Comparison of ENCODE assay signal across 25 mouse cellular contexts in the genomic region with DNA sequence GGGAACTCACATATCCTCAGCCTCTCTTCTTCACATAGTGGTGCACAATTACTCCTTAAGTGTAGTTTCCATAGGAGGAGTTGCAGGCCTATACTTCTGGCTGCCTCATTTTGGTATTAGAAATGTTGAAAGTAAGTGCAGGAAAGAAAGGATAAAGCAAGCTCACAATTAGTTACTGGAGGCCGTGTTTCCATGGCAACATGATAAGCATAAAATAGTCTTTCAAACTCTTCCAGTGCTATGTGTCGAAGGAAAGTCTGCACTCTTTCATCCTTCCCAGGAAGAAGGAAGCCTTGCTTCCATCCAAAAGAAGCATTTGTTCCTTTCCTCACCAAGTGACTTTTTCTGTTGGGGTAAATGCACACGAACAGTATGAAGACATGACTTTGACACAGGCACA.
DNase-seq lines count a peak whose midpoint lies in the region; ATAC-seq and TF ChIP-seq lines count a peak whose summit lies in the region.
"Had no signal": no experiment of that assay in that cellular context is flagged by ENCODE, and none has a peak within 500 bp of the region (broad histone marks: within the 10 kb centered on the region; RNA-seq: fewer than 3 reads in every experiment).

No protein-coding gene starts in this region.

- H3K9ac ChIP-seq in forebrain, embryonic 13.5 days = no peak overlapping the region
- no peak overlapping the region for H3K9ac ChIP-seq in forebrain, embryonic 15.5 days (replicated peaks)
- H3K9ac ChIP-seq in hindbrain, postnatal 0 days (replicated peaks; ENCODE audit: low read length) = no peak overlapping the region
- no peak overlapping the region for H3K9ac ChIP-seq in hindbrain, embryonic 13.5 days
- H3K9ac ChIP-seq in midbrain, embryonic 16.5 days (ENCODE audit: low read depth, low read length) = no peak overlapping the region
- H3K9ac ChIP-seq: embryonic facial prominence, embryonic 13.5 days; heart, embryonic 15.5 days; liver, embryonic 15.5 days; lung, embryonic 15.5 days; neural tube, embryonic 12.5 days had no signal

- TF ChIP-seq CTCF in hindbrain, postnatal 0 days (IDR thresholded peaks at IDR 0.05; ENCODE audit: low read depth) = no peak

- WGBS in forebrain, embryonic 13.5 days = 29% methylated on average over 3 of the region's 3 CpGs
- WGBS in forebrain, embryonic 15.5 days = 35% methylated on average over 3 of the region's 3 CpGs
- 40% methylated on average over 3 of the region's 3 CpGs for WGBS in hindbrain, postnatal 0 days
- 40% methylated on average over 3 of the region's 3 CpGs for WGBS in hindbrain, embryonic 13.5 days
- 21% methylated on average over 3 of the region's 3 CpGs for WGBS in midbrain, embryonic 16.5 days

- peak; percentile 32 for DNase-seq in hindbrain, postnatal 0 days (ENCODE audit: low spot score)
- DNase-seq in brain, adult 2 months (ENCODE audit: low read depth, low spot score) = peak; percentile 36
- no peak for DNase-seq in ovary, postnatal 14 days (ENCODE audit: low spot score)
- DNase-seq: adrenal gland, postnatal 36 days; cerebellum, adult 8-10 months; cerebellum, postnatal 36 days; heart, postnatal 36 days; kidney, adult 18-20 months; kidney, postnatal 10 days; liver; lung, postnatal 36 days; retina, postnatal 1 day; right cerebral cortex, postnatal 25 days; spleen, adult 18-20 months had no signal

- no peaks in the 10 kb centered on the region for H3K36me3 ChIP-seq in forebrain, embryonic 13.5 days (ENCODE audit: poor library complexity, severe bottlenecking)
- no peaks in the 10 kb centered on the region for H3K36me3 ChIP-seq in forebrain, embryonic 15.5 days
- no peaks in the 10 kb centered on the region for H3K36me3 ChIP-seq in hindbrain, postnatal 0 days (ENCODE audit: insufficient read depth, low read length)
- no peaks in the 10 kb centered on the region for H3K36me3 ChIP-seq in hindbrain, embryonic 13.5 days
- H3K36me3 ChIP-seq in midbrain, embryonic 16.5 days (ENCODE audit: control insufficient read depth, insufficient read depth, low read length) = no peaks in the 10 kb centered on the region
- H3K36me3 ChIP-seq: embryonic facial prominence, embryonic 13.5 days; heart, embryonic 15.5 days; limb, embryonic 10.5 days; liver, embryonic 15.5 days; lung, embryonic 15.5 days; neural tube, embryonic 12.5 days had no signal

- H3K4me2 ChIP-seq in forebrain, embryonic 13.5 days = no peak overlapping the region
- no peak overlapping the region for H3K4me2 ChIP-seq in forebrain, embryonic 15.5 days (replicated peaks)
- H3K4me2 ChIP-seq in hindbrain, postnatal 0 days (ENCODE audit: low read depth, low read length) = no peak overlapping the region
- no peak overlapping the region for H3K4me2 ChIP-seq in hindbrain, embryonic 13.5 days
- H3K4me2 ChIP-seq in midbrain, embryonic 16.5 days (ENCODE audit: low read length) = no peak overlapping the region
- H3K4me2 ChIP-seq: embryonic facial prominence, embryonic 13.5 days; heart, embryonic 15.5 days; liver, embryonic 15.5 days; lung, embryonic 15.5 days; neural tube, embryonic 12.5 days had no signal

- 0 out of 2 replicates have a peak, but pooled peaks cover 5% of the 10 kb centered on the region for H3K4me1 ChIP-seq in forebrain, embryonic 13.5 days
- peaks cover 4% of the 10 kb centered on the region; the same call in 1 of the 2 replicates for H3K4me1 ChIP-seq in forebrain, embryonic 15.5 days
- H3K4me1 ChIP-seq in hindbrain, postnatal 0 days (ENCODE audit: insufficient read depth, low read length) = no peaks in the 10 kb centered on the region
- 0 out of 2 replicates have a peak, but pooled peaks cover 6% of the 10 kb centered on the region for H3K4me1 ChIP-seq in hindbrain, embryonic 13.5 days (replicated peaks)
- H3K4me1 ChIP-seq in midbrain, embryonic 16.5 days (ENCODE audit: control insufficient read depth, insufficient read depth, low read length) = peaks cover 9% of the 10 kb centered on the region
- H3K4me1 ChIP-seq: embryonic facial prominence, embryonic 13.5 days; heart, embryonic 15.5 days; limb, embryonic 10.5 days; liver, embryonic 15.5 days; lung, embryonic 15.5 days; megakaryocyte, embryonic 14.5 days; neural tube, embryonic 12.5 days had no signal

- no peaks in the 10 kb centered on the region for H3K27me3 ChIP-seq in forebrain, embryonic 13.5 days
- no peaks in the 10 kb centered on the region for H3K27me3 ChIP-seq in forebrain, embryonic 15.5 days
- no peaks in the 10 kb centered on the region for H3K27me3 ChIP-seq in hindbrain, postnatal 0 days (ENCODE audit: insufficient read depth, low read length)
- H3K27me3 ChIP-seq in hindbrain, embryonic 13.5 days = no peaks in the 10 kb centered on the region
- H3K27me3 ChIP-seq in midbrain, embryonic 16.5 days (ENCODE audit: control insufficient read depth, insufficient read depth, low read depth, low read length) = no peaks in the 10 kb centered on the region
- H3K27me3 ChIP-seq: embryonic facial prominence, embryonic 13.5 days; heart, embryonic 15.5 days; liver, embryonic 15.5 days; lung, embryonic 15.5 days; megakaryocyte, embryonic 14.5 days; neural tube, embryonic 12.5 days had no signal

- H3K27ac ChIP-seq in forebrain, embryonic 13.5 days = no peak overlapping the region
- H3K27ac ChIP-seq in forebrain, embryonic 15.5 days (replicated peaks) = no peak overlapping the region
- H3K27ac ChIP-seq in hindbrain, postnatal 0 days = no peak overlapping the region
- H3K27ac ChIP-seq in hindbrain, embryonic 13.5 days = no peak overlapping the region
- no peak overlapping the region for H3K27ac ChIP-seq in midbrain, embryonic 16.5 days (ENCODE audit: low read length)
- H3K27ac ChIP-seq: embryonic facial prominence, embryonic 13.5 days; heart, embryonic 15.5 days; limb, embryonic 10.5 days; liver, embryonic 15.5 days; lung, embryonic 15.5 days; neural tube, embryonic 12.5 days had no signal

- no peaks in the 10 kb centered on the region for H3K9me3 ChIP-seq in forebrain, embryonic 13.5 days (replicated peaks)
- H3K9me3 ChIP-seq in forebrain, embryonic 15.5 days = no peaks in the 10 kb centered on the region
- no peaks in the 10 kb centered on the region for H3K9me3 ChIP-seq in hindbrain, postnatal 0 days (ENCODE audit: low read length)
- H3K9me3 ChIP-seq in hindbrain, embryonic 13.5 days = no peaks in the 10 kb centered on the region
- no peaks in the 10 kb centered on the region for H3K9me3 ChIP-seq in midbrain, embryonic 16.5 days (replicated peaks; ENCODE audit: control insufficient read depth, low read length, poor library complexity, severe bottlenecking)
- H3K9me3 ChIP-seq: embryonic facial prominence, embryonic 13.5 days; heart, embryonic 15.5 days; limb, embryonic 10.5 days; liver, embryonic 15.5 days; lung, embryonic 15.5 days; neural tube, embryonic 12.5 days had no signal

- H3K4me3 ChIP-seq in forebrain, embryonic 13.5 days = no peak overlapping the region
- no peak overlapping the region for H3K4me3 ChIP-seq in forebrain, embryonic 15.5 days
- H3K4me3 ChIP-seq in hindbrain, postnatal 0 days (ENCODE audit: low read length) = no peak overlapping the region
- H3K4me3 ChIP-seq in hindbrain, embryonic 13.5 days = no peak overlapping the region
- no peak overlapping the region for H3K4me3 ChIP-seq in midbrain, embryonic 16.5 days (ENCODE audit: low read depth, low read length)
- H3K4me3 ChIP-seq: embryonic facial prominence, embryonic 13.5 days; heart, embryonic 15.5 days; limb, embryonic 10.5 days; liver, embryonic 15.5 days; lung, embryonic 15.5 days; megakaryocyte, embryonic 14.5 days; neural tube, embryonic 12.5 days had no signal

- 0 out of 2 replicates have a peak, but pooled peaks have one; percentile 24 for ATAC-seq in forebrain, embryonic 13.5 days
- no peak for ATAC-seq in forebrain, embryonic 15.5 days (replicated peaks)
- ATAC-seq in hindbrain, postnatal 0 days = no peak
- no peak for ATAC-seq in hindbrain, embryonic 13.5 days (ENCODE audit: low FRiP score)
- peak; percentile 58; the same call in 1 of the 2 replicates for ATAC-seq in midbrain, embryonic 16.5 days

Comparison
In these comparisons a context has a peak if more than half of its experiments do, and no peak if none do; other contexts are left out.
1. ATAC-seq: peak in forebrain, embryonic 13.5 days (single experiment) and midbrain, embryonic 16.5 days (single experiment); none in forebrain, embryonic 15.5 days (single experiment), hindbrain, postnatal 0 days (single experiment) and hindbrain, embryonic 13.5 days (single experiment).